Mouse (Mus musculus) heart, embryonic 15.5 days (tissue): ENCODE measurements at regions not wholly inside any gene's neighbourhood (a gene's known extent, or its start where the extent isn't known, plus 50 kb on each side); places are given as distances from the start of the nearest gene placed in this dataset.
A peak's percentile ranks its signal among the peaks of the same experiment; 100 is the strongest.
"Not testable (repeated sequence)": the region's sequence is repeated elsewhere in the genome, so short reads cannot be mapped to it uniquely, and the experiment has no call there.

Experiments used
- ATAC-seq: fragments of 200-750 bp; cut with Nextera tagmentation; replicated peaks from 2 replicates; pipeline ENCODE4 v1.8.0; 2017; ENCODE audit warnings: low read depth, moderate TSS enrichment; ENCODE audit not compliant: insufficient number of reproducible peaks, insufficient read depth, low FRiP score
- H3K27ac ChIP-seq: fragments of 300-500 bp; sonication (generic); 2 replicates; pipeline ENCODE4 v1.5.1; 2015; ENCODE audit warnings: mild to moderate bottlenecking, inconsistent platforms
- H3K27me3 ChIP-seq: fragments of 300-500 bp; sonication (generic); 2 replicates; pipeline ENCODE4 v1.6.1; 2015; ENCODE audit warnings: inconsistent platforms
- H3K36me3 ChIP-seq: fragments of 300-500 bp; sonication (generic); 2 replicates; pipeline ENCODE4 v1.6.1; 2015; ENCODE audit warnings: mild to moderate bottlenecking, inconsistent platforms
- H3K4me1 ChIP-seq: fragments of 300-500 bp; sonication (generic); replicated peaks from 2 replicates; pipeline ENCODE4 v1.6.1; 2015; ENCODE audit warnings: inconsistent platforms
- H3K4me2 ChIP-seq: fragments of 300-500 bp; sonication (generic); 2 replicates; pipeline ENCODE4 v1.6.1; 2015; ENCODE audit warnings: inconsistent platforms, mild to moderate bottlenecking, moderate library complexity
- H3K4me3 ChIP-seq: fragments of 300-500 bp; sonication (generic); 2 replicates; pipeline ENCODE4 v1.5.1; 2015; ENCODE audit warnings: mild to moderate bottlenecking, inconsistent platforms
- H3K9ac ChIP-seq: fragments of 300-500 bp; sonication (generic); 2 replicates; pipeline ENCODE4 v1.6.1; 2015; ENCODE audit warnings: mild to moderate bottlenecking, inconsistent platforms
- H3K9me3 ChIP-seq: fragments of 300-500 bp; sonication (generic); replicated peaks from 2 replicates; pipeline ENCODE4 v1.6.1; 2016; ENCODE audit warnings: inconsistent platforms
- WGBS: fragments of 180-500 bp; shearing (Covaris S2); methylation state at CpG from one replicate; pipeline ENCODE4 v1.1.7; 2015; ENCODE audit warnings: mixed read lengths; 5-methylcytosine and 5-hydroxymethylcytosine counted together

DNA sequence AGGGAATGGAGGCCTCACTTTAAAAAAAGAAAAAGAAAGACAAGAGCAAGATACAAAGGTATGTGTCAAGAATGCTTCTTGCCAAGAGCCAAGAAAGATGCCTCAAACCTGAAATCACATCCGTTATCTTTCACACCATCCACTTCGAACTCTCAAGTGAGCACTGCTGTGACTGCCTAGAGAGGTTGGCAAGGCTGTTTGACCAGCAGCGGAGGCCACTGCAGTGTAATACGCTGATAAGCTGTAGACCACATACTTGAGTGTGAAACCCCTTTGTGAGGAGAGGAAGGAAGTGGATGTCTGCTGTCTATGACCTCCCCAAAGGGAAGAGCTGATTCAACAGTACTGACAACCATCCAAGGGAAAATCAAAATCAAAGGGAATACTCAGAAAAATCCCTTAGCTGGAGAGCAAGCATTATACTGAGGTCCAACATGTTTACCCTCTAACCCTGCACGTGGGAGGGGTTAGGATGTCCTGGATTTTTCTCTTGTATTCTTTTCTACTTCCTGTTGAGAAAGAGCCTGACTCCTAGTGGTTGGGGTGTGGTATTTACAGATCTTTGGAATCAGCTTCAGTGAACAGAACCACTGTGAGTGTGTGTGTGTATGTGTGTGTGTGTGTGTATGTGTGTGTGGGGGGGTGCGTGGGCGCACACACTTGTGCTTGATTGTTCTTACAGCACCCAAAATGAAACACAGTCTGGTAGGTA lies 81.5 kb upstream of the Cep85l start:
- ATAC-seq, result no peak; the same call in 1 of the 2 replicates
- WGBS, result 40% methylated on average over 7 of the region's 7 CpGs
- H3K27ac ChIP-seq, result 0 out of 2 replicates have a peak overlapping the region, but pooled peaks have one; percentile 9
- H3K36me3 ChIP-seq, result no peaks in the 10 kb centered on the region
- no peak overlapping the region for H3K4me3 ChIP-seq
- no peaks in the 10 kb centered on the region for H3K27me3 ChIP-seq
- no peak overlapping the region for H3K4me2 ChIP-seq
- H3K4me1 ChIP-seq, result peaks cover 32% of the 10 kb centered on the region
- H3K9ac ChIP-seq, result no peak overlapping the region
- no peaks in the 10 kb centered on the region for H3K9me3 ChIP-seq

DNA sequence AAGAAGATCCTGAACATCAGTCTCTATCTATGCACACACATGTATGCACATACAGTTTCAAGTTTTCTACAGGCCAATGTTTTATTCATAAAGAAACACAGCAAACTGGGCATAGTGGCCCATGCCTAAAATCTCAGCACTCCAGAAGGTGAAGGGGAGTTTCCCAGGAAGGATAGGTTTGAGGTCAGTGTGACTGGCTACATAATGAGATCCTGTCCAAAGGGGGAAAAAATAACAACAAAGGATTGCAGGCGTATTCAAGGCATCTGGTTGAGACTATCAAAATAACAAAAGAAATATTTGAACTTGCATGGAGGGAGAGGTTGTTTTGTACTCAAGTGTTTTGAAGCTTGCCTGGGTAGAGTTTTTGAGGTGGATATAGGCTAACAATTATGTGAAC lies 80.0 kb upstream of the Cep85l start:
- not testable (repeated sequence) for H3K4me3 ChIP-seq, H3K27ac ChIP-seq, H3K27me3 ChIP-seq, H3K4me2 ChIP-seq, ATAC-seq, H3K9ac ChIP-seq, H3K9me3 ChIP-seq, H3K36me3 ChIP-seq
- peaks cover 31% of the 10 kb centered on the region for H3K4me1 ChIP-seq
- 59% methylated on average over 1 of the region's 1 CpGs for WGBS

DNA sequence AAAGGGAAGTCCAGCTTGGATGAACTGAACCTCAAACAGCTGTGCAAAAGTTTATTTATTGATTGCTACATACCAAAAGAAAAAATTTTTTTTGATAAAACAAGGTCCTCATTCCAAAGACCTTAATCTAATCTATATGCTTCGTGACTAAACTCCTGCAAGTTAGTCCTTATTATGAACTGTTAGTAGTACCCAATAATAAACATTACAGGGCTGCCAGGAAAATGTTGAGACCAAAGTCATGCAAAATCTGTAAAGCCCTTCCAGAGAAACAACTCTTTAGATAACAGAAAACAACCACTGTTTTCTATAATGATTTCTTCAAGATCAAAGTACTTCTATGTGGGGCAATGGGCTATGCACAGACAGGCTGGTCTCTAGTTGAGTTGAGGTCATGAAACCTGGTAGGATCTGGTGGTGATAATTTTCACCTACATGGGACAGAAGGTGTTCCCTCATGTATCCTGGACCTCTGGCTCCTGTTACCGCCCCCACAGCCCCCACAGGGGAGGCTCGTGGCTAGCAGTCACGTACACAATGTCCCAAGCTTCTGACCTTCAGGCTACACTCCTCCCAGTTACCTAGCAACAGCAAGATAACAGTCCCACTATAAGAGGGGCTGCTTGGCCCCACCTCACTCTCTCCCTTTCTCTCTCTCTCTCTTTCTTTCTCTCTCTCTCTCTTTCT lies 76.4 kb upstream of the Cep85l start:
- ATAC-seq, result no peak
- Histone ChIP-seq H3K9ac (no peak overlapping the region), H3K27ac (no peak overlapping the region)

DNA sequence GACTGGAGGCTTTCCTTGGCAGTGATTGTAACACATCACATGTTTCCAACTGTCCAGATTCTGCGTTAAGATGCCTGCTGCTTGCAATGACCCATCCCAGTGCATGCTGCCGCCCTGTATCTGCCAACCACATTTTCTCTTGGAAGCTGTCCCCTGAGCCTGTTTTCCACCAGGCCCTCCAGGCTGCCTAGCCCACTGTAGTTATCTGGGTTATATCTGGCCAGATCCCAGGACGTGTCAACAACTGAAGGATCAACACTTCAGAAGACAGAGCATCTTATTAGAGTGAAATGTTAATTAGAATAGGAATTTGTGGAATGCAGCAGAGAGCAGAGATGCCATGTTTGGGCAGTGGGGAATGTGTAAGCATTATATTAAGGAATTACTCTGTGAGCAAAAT lies 65.0 kb upstream of the Cep85l start:
- Histone ChIP-seq H3K4me3 (no peak overlapping the region), H3K9me3 (no peaks in the 10 kb centered on the region), H3K36me3 (no peaks in the 10 kb centered on the region), H3K4me1 (peaks cover 10% of the 10 kb centered on the region), H3K27ac (peak overlapping the region; percentile 62), H3K9ac (no peak overlapping the region), H3K27me3 (no peaks in the 10 kb centered on the region), H3K4me2 (no peak overlapping the region)
- peak; percentile 84 for ATAC-seq
- WGBS, result 23% methylated on average over 3 of the region's 3 CpGs

More for the DNA sequence above, 76.4 kb upstream of the Cep85l start:
- H3K27me3 ChIP-seq, result no peaks in the 10 kb centered on the region
- no peaks in the 10 kb centered on the region for H3K9me3 ChIP-seq
- WGBS, result 47% methylated on average over 4 of the region's 4 CpGs
- no peaks in the 10 kb centered on the region for H3K36me3 ChIP-seq
- H3K4me1 ChIP-seq, result peaks cover 4% of the 10 kb centered on the region
- H3K4me2 ChIP-seq, result no peak overlapping the region
- H3K4me3 ChIP-seq, result no peak overlapping the region

DNA sequence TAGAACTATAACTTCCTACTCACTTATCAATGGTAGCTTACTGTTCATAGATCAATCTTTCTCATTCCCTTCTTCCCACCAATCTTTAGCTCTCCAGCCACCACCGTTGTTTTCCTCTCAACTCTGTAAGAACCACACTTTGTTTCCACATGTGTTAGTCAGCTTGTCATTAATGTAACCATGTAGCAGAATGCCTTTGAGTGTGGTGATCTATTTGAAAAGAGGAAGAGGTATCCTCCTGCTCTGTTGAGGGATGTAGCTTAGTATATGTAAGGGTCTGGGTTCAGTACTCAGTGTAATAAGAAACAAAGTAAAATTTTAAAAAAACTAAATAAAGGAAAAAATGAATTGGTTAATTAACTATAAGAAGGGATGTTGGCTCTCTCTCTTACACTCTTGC lies 63.7 kb upstream of the Cep85l start:
- H3K9ac ChIP-seq, result no peak overlapping the region
- H3K4me3 ChIP-seq, result no peak overlapping the region
- no peak for ATAC-seq
- no peaks in the 10 kb centered on the region for H3K9me3 ChIP-seq
- WGBS, result 80% methylated on average over 1 of the region's 1 CpGs
- H3K27ac ChIP-seq, result no peak overlapping the region
- no peaks in the 10 kb centered on the region for H3K27me3 ChIP-seq
- no peak overlapping the region for H3K4me2 ChIP-seq
- H3K4me1 ChIP-seq, result peaks cover 6% of the 10 kb centered on the region
- no peaks in the 10 kb centered on the region for H3K36me3 ChIP-seq

DNA sequence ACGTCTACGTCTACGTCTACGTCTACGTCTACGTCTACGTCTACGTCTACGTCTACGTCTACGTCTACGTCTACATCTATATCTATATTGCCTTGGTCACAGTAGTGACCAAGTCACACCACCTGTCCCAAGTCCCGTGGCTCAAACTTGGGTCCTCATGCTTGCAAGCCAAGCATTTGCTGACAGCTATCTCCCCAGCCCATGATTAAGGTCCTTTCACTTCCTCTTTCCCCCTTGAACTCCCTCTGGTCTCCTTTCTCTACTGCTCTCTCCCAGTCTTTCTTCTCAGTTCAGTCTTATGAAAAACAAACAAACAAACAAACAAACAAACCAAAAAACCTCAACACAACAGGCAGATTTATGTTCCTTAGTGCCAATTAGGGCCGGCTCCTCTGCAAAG lies 63.2 kb upstream of the Cep85l start:
- H3K4me2 ChIP-seq, result no peak overlapping the region
- no peaks in the 10 kb centered on the region for H3K36me3 ChIP-seq
- H3K27me3 ChIP-seq, result no peaks in the 10 kb centered on the region
- no peaks in the 10 kb centered on the region for H3K9me3 ChIP-seq
- WGBS, result 96% methylated on average over 14 of the region's 14 CpGs
- peaks cover 6% of the 10 kb centered on the region for H3K4me1 ChIP-seq
- no peak overlapping the region for H3K27ac ChIP-seq
- H3K9ac ChIP-seq, result no peak overlapping the region
- ATAC-seq, result no peak
- no peak overlapping the region for H3K4me3 ChIP-seq

DNA sequence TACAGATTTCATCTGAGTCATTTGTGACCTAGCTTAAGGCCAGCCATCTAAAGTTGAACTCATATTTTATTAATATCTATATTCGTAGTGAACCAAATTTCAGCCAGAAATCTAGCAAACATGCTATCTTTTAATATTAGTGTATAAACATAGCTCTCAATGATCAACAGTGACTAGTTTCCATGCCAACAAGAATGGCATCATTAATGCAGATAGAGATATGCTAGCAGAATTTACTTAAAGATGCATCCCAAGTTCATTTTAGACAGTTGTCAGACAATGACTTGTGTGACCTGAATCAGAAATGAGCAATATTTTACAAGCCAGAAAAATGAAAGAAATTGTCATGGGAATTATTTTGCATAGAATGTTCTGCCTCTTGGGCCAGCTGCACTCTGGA lies 60.5 kb upstream of the Cep85l start:
- H3K27ac ChIP-seq, result no peak overlapping the region
- H3K36me3 ChIP-seq, result no peaks in the 10 kb centered on the region
- ATAC-seq, result no peak
- H3K4me1 ChIP-seq, result peaks cover 16% of the 10 kb centered on the region
- H3K27me3 ChIP-seq, result no peaks in the 10 kb centered on the region
- H3K4me2 ChIP-seq, result no peak overlapping the region
- 82% methylated on average over 1 of the region's 1 CpGs for WGBS
- H3K9ac ChIP-seq, result no peak overlapping the region
- H3K9me3 ChIP-seq, result no peaks in the 10 kb centered on the region
- no peak overlapping the region for H3K4me3 ChIP-seq

DNA sequence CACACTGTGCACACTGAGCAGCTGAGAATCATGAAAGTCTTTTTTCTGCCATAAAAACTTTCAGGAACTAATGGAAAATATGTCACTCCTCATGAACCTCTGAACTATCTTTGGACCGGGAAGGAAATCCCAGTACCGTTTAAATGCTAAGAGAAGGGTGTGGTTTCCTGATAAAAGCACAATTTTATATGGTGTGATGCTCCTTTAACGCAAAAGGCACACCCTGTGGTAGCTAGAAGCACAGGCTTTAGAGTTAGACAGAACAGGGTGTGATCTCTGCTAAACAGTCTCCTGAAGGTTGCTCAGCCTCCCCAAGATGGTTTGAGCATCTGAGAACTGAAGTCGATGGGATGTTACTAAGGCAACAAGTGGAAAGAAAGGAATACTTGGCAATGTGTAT lies 58.6 kb upstream of the Cep85l start:
- no peaks in the 10 kb centered on the region for H3K36me3 ChIP-seq
- H3K4me3 ChIP-seq, result no peak overlapping the region
- H3K9ac ChIP-seq, result no peak overlapping the region
- H3K9me3 ChIP-seq, result no peaks in the 10 kb centered on the region
- no peaks in the 10 kb centered on the region for H3K27me3 ChIP-seq
- no peak overlapping the region for H3K4me2 ChIP-seq
- WGBS, result 46% methylated on average over 4 of the region's 4 CpGs
- peaks cover 18% of the 10 kb centered on the region for H3K4me1 ChIP-seq
- no peak overlapping the region for H3K27ac ChIP-seq
- no peak for ATAC-seq

DNA sequence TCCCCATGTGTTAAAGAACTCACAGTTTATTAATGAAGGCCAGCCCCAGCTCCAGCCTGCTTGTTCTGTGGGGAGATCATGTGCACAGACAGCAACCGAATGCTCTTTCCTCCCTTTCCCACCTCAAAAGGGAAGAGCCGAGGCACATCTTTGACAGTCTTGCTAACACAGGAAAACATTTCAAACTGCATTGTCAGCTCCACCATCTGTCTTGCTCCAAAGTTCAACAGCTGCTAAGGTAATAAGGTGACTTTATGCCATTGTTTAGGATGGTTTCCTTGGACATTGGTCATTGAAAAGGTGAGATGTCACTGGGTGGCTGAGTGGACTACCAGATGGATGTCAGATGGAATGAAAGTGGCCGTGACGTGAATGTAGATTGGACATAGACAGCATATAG lies 58.0 kb upstream of the Cep85l start:
- Histone ChIP-seq H3K9me3 (no peaks in the 10 kb centered on the region), H3K27ac (no peak overlapping the region), H3K4me2 (no peak overlapping the region), H3K4me3 (no peak overlapping the region), H3K9ac (no peak overlapping the region), H3K4me1 (peaks cover 18% of the 10 kb centered on the region), H3K27me3 (no peaks in the 10 kb centered on the region), H3K36me3 (no peaks in the 10 kb centered on the region)
- no peak for ATAC-seq
- 72% methylated on average over 4 of the region's 4 CpGs for WGBS

DNA sequence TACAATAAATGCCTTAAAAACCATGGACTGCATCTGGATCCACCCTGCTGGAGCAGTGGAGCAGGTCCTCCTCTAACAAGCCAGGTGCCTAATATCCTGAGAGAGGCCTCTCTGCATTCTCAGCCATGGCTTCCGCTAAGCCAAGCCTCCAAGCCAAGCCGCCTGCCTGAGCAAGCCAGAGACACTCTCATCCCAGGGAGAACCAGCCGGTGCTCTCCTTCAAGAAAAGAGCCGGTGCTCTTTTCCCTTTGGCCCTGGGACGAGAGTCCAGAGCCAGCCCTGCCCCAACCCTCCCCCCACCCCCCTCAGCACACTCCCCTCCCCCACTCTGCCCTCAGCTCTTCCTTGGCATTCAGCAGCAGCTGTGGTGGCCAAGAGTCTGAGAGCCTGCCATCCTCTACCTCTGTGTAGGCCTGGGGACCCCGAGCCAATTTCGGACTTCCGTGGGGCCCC lies 56.3 kb upstream of the Cep85l start:
- H3K27ac ChIP-seq, result peak overlapping the region; percentile 79; the same call in 1 of the 2 replicates
- no peak for ATAC-seq

DNA sequence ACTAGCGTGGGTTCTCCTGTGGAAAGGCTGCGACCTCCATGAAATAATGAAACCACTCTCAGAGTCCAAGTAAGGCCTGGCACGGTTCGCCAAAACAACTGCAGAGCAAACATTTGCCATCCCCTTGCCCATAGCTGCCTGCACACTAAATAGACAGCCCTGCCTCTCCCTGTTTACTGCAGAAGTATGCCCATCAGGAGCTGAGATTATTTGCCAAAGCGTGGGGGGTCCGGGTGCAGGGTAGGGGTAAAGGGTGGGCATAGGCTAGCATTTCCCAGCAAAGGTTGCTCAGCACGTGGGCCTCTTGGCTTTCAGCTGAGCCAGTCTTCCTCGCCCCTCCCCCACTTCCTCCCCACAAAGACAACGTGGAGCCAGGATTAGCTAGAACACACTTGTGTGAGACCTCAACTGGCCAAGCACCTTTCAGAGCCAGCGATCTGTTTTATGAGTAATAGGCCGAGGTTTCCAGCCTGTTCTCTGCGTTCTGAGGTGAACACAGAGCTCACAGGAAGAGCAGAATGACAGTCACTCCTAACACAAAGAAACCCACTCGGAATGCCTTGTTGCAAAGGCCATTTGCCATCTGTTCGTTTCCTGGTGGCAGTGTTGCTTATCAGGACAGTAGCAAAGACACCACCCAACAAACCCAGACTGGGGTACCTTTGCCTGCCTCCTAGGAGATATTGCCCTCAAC lies 55.6 kb upstream of the Cep85l start:
- peaks cover 18% of the 10 kb centered on the region for H3K4me1 ChIP-seq
- 0 out of 2 replicates have a peak overlapping the region, but pooled peaks have one; percentile 18 for H3K4me2 ChIP-seq
- no peak overlapping the region for H3K4me3 ChIP-seq
- H3K9me3 ChIP-seq, result no peaks in the 10 kb centered on the region
- no peak overlapping the region for H3K9ac ChIP-seq
- no peaks in the 10 kb centered on the region for H3K36me3 ChIP-seq
- H3K27me3 ChIP-seq, result no peaks in the 10 kb centered on the region
- peak; percentile 81; the same call in 1 of the 2 replicates for ATAC-seq
- peak overlapping the region; percentile 79 for H3K27ac ChIP-seq
- WGBS, result 44% methylated on average over 14 of the region's 14 CpGs

More for the DNA sequence above, 56.3 kb upstream of the Cep85l start:
- no peak overlapping the region for H3K4me2 ChIP-seq
- H3K9me3 ChIP-seq, result no peaks in the 10 kb centered on the region
- H3K9ac ChIP-seq, result no peak overlapping the region
- no peaks in the 10 kb centered on the region for H3K36me3 ChIP-seq
- 73% methylated on average over 8 of the region's 8 CpGs for WGBS
- H3K4me1 ChIP-seq, result peaks cover 18% of the 10 kb centered on the region
- no peak overlapping the region for H3K4me3 ChIP-seq
- H3K27me3 ChIP-seq, result no peaks in the 10 kb centered on the region
